Comparison of ENCODE assay signal across 9 mouse cellular contexts in the genomic region with DNA sequence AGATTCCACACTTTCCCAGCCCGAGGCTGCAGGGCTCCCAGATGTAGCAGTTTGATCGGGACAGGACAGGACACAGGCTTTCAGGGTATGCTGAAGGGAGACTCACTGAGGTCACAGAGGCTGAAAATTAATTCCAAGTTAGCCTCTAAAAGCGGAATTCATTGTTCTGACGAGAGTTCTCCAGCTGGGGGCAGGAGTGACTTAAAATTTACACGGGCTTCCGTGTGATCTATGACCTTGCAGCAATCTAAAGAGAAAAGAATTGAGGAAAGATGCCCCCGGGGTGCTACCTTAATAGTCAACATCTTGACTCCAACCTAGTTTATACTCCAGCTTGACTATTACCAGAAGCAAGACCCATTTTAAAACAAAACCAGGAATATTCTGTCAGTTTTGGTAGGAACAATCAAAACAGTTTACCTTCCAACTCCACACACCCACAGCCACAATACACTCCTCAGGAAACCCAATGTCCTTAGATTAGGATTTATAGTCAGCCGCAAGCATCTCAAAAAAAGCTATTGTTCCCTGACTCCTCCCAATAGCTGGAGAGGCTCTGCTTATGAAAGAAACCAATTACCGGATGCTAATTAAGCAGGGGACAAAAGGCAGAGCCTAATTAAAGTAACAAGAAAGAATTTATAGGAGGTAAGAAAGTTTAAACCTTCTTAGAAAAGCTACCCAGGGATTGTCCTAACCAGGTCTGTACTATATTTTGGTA. TPM values are rescaled to one million over a fixed set of nuclear protein-coding genes. Genes with fewer than 3 reads are reported as not detected.
DNase-seq lines count a peak whose midpoint lies in the region; ATAC-seq and TF ChIP-seq lines count a peak whose summit lies in the region.
"Had no signal": no experiment of that assay in that cellular context is flagged by ENCODE, and none has a peak within 500 bp of the region (broad histone marks: within the 10 kb centered on the region; RNA-seq: fewer than 3 reads in every experiment).

No protein-coding gene starts in this region.

- intact Hi-C loops in heart, postnatal 10 days (cut with DNase I): loop anchor here (1.0 to 5.0 kb wide), 4 partner anchors 50 to 218 kb away; no protein-coding TSS in a partner anchor

- H3K4me3 ChIP-seq in cerebellum, adult 2 months (replicated peaks; ENCODE audit: insufficient read depth, low read depth, low read length): no peak overlapping the region
- no peak overlapping the region for H3K4me3 ChIP-seq in midbrain, embryonic 14.5 days (replicated peaks; ENCODE audit: low read depth, low read length)
- H3K4me3 ChIP-seq in midbrain, embryonic 10.5 days: no peak overlapping the region
- no peak overlapping the region for H3K4me3 ChIP-seq in brown adipose tissue, adult 24 weeks (ENCODE audit: insufficient read depth, low read depth, low read length)
- H3K4me3 ChIP-seq in lung, postnatal 0 days (ENCODE audit: low read depth, low read length): no peak overlapping the region

- no peaks in the 10 kb centered on the region for H3K36me3 ChIP-seq in midbrain, embryonic 14.5 days (ENCODE audit: control insufficient read depth, insufficient read depth, low read length)
- H3K36me3 ChIP-seq in midbrain, embryonic 10.5 days: no peaks in the 10 kb centered on the region
- no peaks in the 10 kb centered on the region for H3K36me3 ChIP-seq in lung, postnatal 0 days (ENCODE audit: insufficient read depth, low read length)

- ATAC-seq in midbrain, embryonic 14.5 days (ENCODE audit: low FRiP score, low TSS enrichment): no peak
- ATAC-seq in lung, postnatal 0 days: no peak

- no peak for TF ChIP-seq EP300 in lung, postnatal 0 days (IDR thresholded peaks at IDR 0.05)

- WGBS in cerebellum, adult 2 months: 16% methylated on average over 9 of the region's 9 CpGs
- WGBS in midbrain, embryonic 14.5 days: 4% methylated on average over 9 of the region's 9 CpGs
- 5% methylated on average over 9 of the region's 9 CpGs for WGBS in midbrain, embryonic 10.5 days
- 17% methylated on average over 9 of the region's 9 CpGs for WGBS in lung, postnatal 0 days

- no peak overlapping the region for H3K4me2 ChIP-seq in midbrain, embryonic 14.5 days (ENCODE audit: low read length)
- no peak overlapping the region for H3K4me2 ChIP-seq in lung, postnatal 0 days (replicated peaks; ENCODE audit: low read depth, low read length)

- TF ChIP-seq CTCF in cerebellum, adult 2 months (IDR thresholded peaks at IDR 0.05; ENCODE audit: borderline replicate concordance, insufficient read depth, low read depth, low read length): no peak
- peak; percentile 67 for TF ChIP-seq CTCF in lung, postnatal 0 days (IDR thresholded peaks at IDR 0.05)

- no peaks in the 10 kb centered on the region for H3K27me3 ChIP-seq in cerebellum, adult 2 months (ENCODE audit: control insufficient read depth, insufficient read depth, low read length)
- no peaks in the 10 kb centered on the region for H3K27me3 ChIP-seq in midbrain, embryonic 14.5 days (ENCODE audit: control insufficient read depth, insufficient read depth, low read length)
- no peaks in the 10 kb centered on the region; the same call in 1 of the 2 replicates for H3K27me3 ChIP-seq in midbrain, embryonic 10.5 days (ENCODE audit: low read depth, poor library complexity, severe bottlenecking)
- H3K27me3 ChIP-seq in lung, postnatal 0 days (replicated peaks; ENCODE audit: insufficient read depth, low read length): no peaks in the 10 kb centered on the region

- peak; percentile 13 to 21 for DNase-seq in cerebellum, adult 2 months
- DNase-seq in cerebellum, adult 11-12 months: no peak
- peak; percentile 72 for DNase-seq in midbrain, embryonic 14.5 days
- no peak for DNase-seq in midbrain, embryonic 10.5 days (ENCODE audit: low spot score)
- peak; percentile 64 to 73 for DNase-seq in heart, postnatal 10 days
- DNase-seq in lung, postnatal 0 days (ENCODE audit: low spot score): peak; percentile 76
- no peak for DNase-seq in spleen, postnatal 4 days (ENCODE audit: low spot score in 2 of 2)

- no peak for TF ChIP-seq POLR2A in cerebellum, adult 2 months (IDR thresholded peaks at IDR 0.05; ENCODE audit: borderline replicate concordance, insufficient read depth, low read length)

- H3K4me1 ChIP-seq in cerebellum, adult 2 months (ENCODE audit: control insufficient read depth, insufficient read depth, low read length): no peaks in the 10 kb centered on the region
- H3K4me1 ChIP-seq in midbrain, embryonic 14.5 days (ENCODE audit: control insufficient read depth, insufficient read depth, low read length): peaks cover 9% of the 10 kb centered on the region; the same call in 1 of the 2 replicates
- H3K4me1 ChIP-seq in midbrain, embryonic 10.5 days: peaks cover 34% of the 10 kb centered on the region
- H3K4me1 ChIP-seq in brown adipose tissue, adult 24 weeks (ENCODE audit: control insufficient read depth, insufficient read depth, insufficient read length, low read length): peaks cover 6% of the 10 kb centered on the region; the same call in 1 of the 2 replicates
- no peaks in the 10 kb centered on the region for H3K4me1 ChIP-seq in lung, postnatal 0 days (ENCODE audit: insufficient read depth, low read depth, low read length)

- no peaks in the 10 kb centered on the region for H3K9me3 ChIP-seq in midbrain, embryonic 14.5 days (ENCODE audit: control insufficient read depth, low read length)
- H3K9me3 ChIP-seq in midbrain, embryonic 10.5 days (replicated peaks): no peaks in the 10 kb centered on the region
- H3K9me3 ChIP-seq in lung, postnatal 0 days (ENCODE audit: low read length): no peaks in the 10 kb centered on the region

- no peak overlapping the region for H3K9ac ChIP-seq in midbrain, embryonic 14.5 days (replicated peaks; ENCODE audit: low read length)
- H3K9ac ChIP-seq in lung, postnatal 0 days (replicated peaks; ENCODE audit: low read depth): no peak overlapping the region

- no peak overlapping the region for H3K27ac ChIP-seq in cerebellum, adult 2 months (ENCODE audit: insufficient read depth, low read length)
- H3K27ac ChIP-seq in midbrain, embryonic 14.5 days (replicated peaks; ENCODE audit: low read depth, low read length): no peak overlapping the region; the same call in 1 of the 2 replicates
- no peak overlapping the region for H3K27ac ChIP-seq in midbrain, embryonic 10.5 days (replicated peaks)
- H3K27ac ChIP-seq in brown adipose tissue, adult 24 weeks (replicated peaks; ENCODE audit: low read depth, low read length): peak overlapping the region; percentile 60
- H3K27ac ChIP-seq in lung, postnatal 0 days (ENCODE audit: low read length): peak overlapping the region; percentile 54

RNA-seq across cellular contexts. Expression of a gene that starts 3.6 kb away (rescaled TPM):
- 31.7 and 35.3 TPM in 2 replicates for polyA plus RNA-seq in cerebellum, adult 2 months (2012; rRNA removed)
- polyA plus RNA-seq in midbrain, embryonic 14.5 days (2014; fragmentation: Nextera tagmentation; extraction: Ambion mirVana): 131 and 176 TPM in 2 replicates
- polyA plus RNA-seq in midbrain, embryonic 10.5 days (2016; fragmentation: Nextera tagmentation; extraction: Ambion mirVana): 305 and 352 TPM in 2 replicates
- polyA plus RNA-seq in brown adipose tissue, adult 24 weeks (2012; ENCODE audit: insufficient read depth, insufficient read length, missing spikeins): 194 and 274 TPM in 2 replicates
- 100 to 1,000 TPM; 168 to 187 TPM for total RNA-seq in heart, postnatal 10 days (2021)
- 1,373 and 1,710 TPM in 2 replicates for polyA plus RNA-seq in lung, postnatal 0 days (2015; fragmentation: Nextera tagmentation; extraction: Ambion mirVana)

RNA-seq across cellular contexts. Expression of a gene that starts 3.6 kb away (rescaled TPM):
- polyA plus RNA-seq in cerebellum, adult 2 months (2012; rRNA removed): not detected in 2 replicates
- not detected in 2 replicates for polyA plus RNA-seq in midbrain, embryonic 14.5 days (2014; fragmentation: Nextera tagmentation; extraction: Ambion mirVana)
- polyA plus RNA-seq in midbrain, embryonic 10.5 days (2016; fragmentation: Nextera tagmentation; extraction: Ambion mirVana): 0.42 TPM in 1 of 2 replicates, not detected in the other
- polyA plus RNA-seq in brown adipose tissue, adult 24 weeks (2012; ENCODE audit: insufficient read depth, insufficient read length, missing spikeins): not detected in 2 replicates
- total RNA-seq in heart, postnatal 10 days (2021): not detected
- 0.31 TPM in 1 of 2 replicates, not detected in the other for polyA plus RNA-seq in lung, postnatal 0 days (2015; fragmentation: Nextera tagmentation; extraction: Ambion mirVana)
- polyA plus RNA-seq: neural tube, embryonic 14.5 days had no signal

RNA-seq across cellular contexts. Expression of a gene that starts 7.7 kb away (rescaled TPM):
- polyA plus RNA-seq in cerebellum, adult 2 months (2012; rRNA removed): 19.9 and 20.0 TPM in 2 replicates
- polyA plus RNA-seq in midbrain, embryonic 14.5 days (2014; fragmentation: Nextera tagmentation; extraction: Ambion mirVana): 3.0 and 11.5 TPM in 2 replicates
- 6.3 and 8.4 TPM in 2 replicates for polyA plus RNA-seq in midbrain, embryonic 10.5 days (2016; fragmentation: Nextera tagmentation; extraction: Ambion mirVana)
- not detected in 2 replicates for polyA plus RNA-seq in brown adipose tissue, adult 24 weeks (2012; ENCODE audit: insufficient read depth, insufficient read length, missing spikeins)
- 1 to 10 TPM; 2.4 to 3.8 TPM for total RNA-seq in heart, postnatal 10 days (2021)
- 402 and 510 TPM in 2 replicates for polyA plus RNA-seq in lung, postnatal 0 days (2015; fragmentation: Nextera tagmentation; extraction: Ambion mirVana)

RNA-seq across cellular contexts. Expression of a gene that starts 9.2 kb away (rescaled TPM):
- polyA plus RNA-seq in cerebellum, adult 2 months (2012; rRNA removed): 0.16 TPM in 1 of 2 replicates, not detected in the other
- polyA plus RNA-seq in midbrain, embryonic 14.5 days (2014; fragmentation: Nextera tagmentation; extraction: Ambion mirVana): 0.29 TPM in 1 of 2 replicates, not detected in the other
- 1.2 and 1.3 TPM in 2 replicates for polyA plus RNA-seq in midbrain, embryonic 10.5 days (2016; fragmentation: Nextera tagmentation; extraction: Ambion mirVana)
- polyA plus RNA-seq in brown adipose tissue, adult 24 weeks (2012; ENCODE audit: insufficient read depth, insufficient read length, missing spikeins): not detected in 2 replicates
- total RNA-seq in heart, postnatal 10 days (2021): 1 to 10 TPM in 1 of 2 experiments, not detected in 1; 1.1 TPM
- polyA plus RNA-seq in lung, postnatal 0 days (2015; fragmentation: Nextera tagmentation; extraction: Ambion mirVana): 1.6 and 1.8 TPM in 2 replicates

RNA-seq across cellular contexts. Expression of a gene that starts 18.1 kb away (rescaled TPM):
- 5.6 and 6.6 TPM in 2 replicates for polyA plus RNA-seq in cerebellum, adult 2 months (2012; rRNA removed)
- 5.0 and 7.4 TPM in 2 replicates for polyA plus RNA-seq in midbrain, embryonic 14.5 days (2014; fragmentation: Nextera tagmentation; extraction: Ambion mirVana)
- 15.4 and 17.1 TPM in 2 replicates for polyA plus RNA-seq in midbrain, embryonic 10.5 days (2016; fragmentation: Nextera tagmentation; extraction: Ambion mirVana)
- 7.1 and 8.7 TPM in 2 replicates for polyA plus RNA-seq in brown adipose tissue, adult 24 weeks (2012; ENCODE audit: insufficient read depth, insufficient read length, missing spikeins)
- total RNA-seq in heart, postnatal 10 days (2021): 1 to 10 TPM; 7.7 to 8.6 TPM
- 12.7 and 14.4 TPM in 2 replicates for polyA plus RNA-seq in lung, postnatal 0 days (2015; fragmentation: Nextera tagmentation; extraction: Ambion mirVana)

Comparison
In these comparisons a context has a peak if more than half of its experiments do, and no peak if none do; other contexts are left out.
1. DNase-seq: peak in cerebellum, adult 2 months (2 of 2), midbrain, embryonic 14.5 days (single experiment), heart, postnatal 10 days (2 of 2) and lung, postnatal 0 days (single experiment); none in cerebellum, adult 11-12 months (single experiment), midbrain, embryonic 10.5 days (single experiment) and spleen, postnatal 4 days (0 of 2).
2. H3K27ac ChIP-seq: peak in brown adipose tissue, adult 24 weeks (single experiment) and lung, postnatal 0 days (single experiment); none in cerebellum, adult 2 months (single experiment), midbrain, embryonic 14.5 days (single experiment) and midbrain, embryonic 10.5 days (single experiment).
3. RNA of a gene that starts 7.7 kb away (polyA plus RNA-seq): 402 to 510 TPM in lung, postnatal 0 days; 19.9 to 20.0 TPM in cerebellum, adult 2 months, 3.0 to 11.5 TPM in midbrain, embryonic 14.5 days, 6.3 to 8.4 TPM in midbrain, embryonic 10.5 days and not detected in brown adipose tissue, adult 24 weeks; every median in the first group is over 10 times any median in the second.